Mouse (Mus musculus): ENCODE data around the gene Smad6.

Gene Smad6

DNA sequence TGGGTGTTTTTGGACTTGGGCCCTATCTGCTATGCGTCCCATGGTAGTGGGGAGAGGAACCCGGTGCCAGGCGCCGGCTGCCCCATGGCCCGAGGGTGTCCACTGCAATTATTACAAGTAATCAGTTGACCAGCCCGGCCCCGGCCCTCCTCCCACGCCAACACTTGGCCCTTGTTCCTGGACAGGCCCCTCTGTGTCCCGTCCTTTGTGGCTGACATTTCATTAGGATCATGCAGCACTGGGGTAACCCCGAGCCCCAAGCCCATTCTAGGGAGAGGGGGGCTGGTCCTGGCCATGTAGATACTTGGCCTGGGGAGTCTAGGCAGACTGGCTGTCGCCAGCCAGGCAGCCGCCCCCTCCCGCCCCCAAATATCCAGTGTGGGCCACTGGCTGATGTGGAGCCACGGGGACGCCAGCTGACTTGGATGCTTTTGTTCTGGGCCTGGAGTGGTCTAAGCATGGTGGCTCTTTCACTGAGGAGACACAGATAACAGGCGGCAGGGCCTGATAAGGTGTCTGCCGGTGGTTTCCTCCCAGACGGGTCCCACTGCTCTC, 102.8 kb downstream of the Smad6 start:
- intact Hi-C loops (cut with DNase I): loop anchor here (5.0 kb wide), 2 partner anchors 38 to 103 kb away; partner anchors contain the start of gene Smad6

DNA sequence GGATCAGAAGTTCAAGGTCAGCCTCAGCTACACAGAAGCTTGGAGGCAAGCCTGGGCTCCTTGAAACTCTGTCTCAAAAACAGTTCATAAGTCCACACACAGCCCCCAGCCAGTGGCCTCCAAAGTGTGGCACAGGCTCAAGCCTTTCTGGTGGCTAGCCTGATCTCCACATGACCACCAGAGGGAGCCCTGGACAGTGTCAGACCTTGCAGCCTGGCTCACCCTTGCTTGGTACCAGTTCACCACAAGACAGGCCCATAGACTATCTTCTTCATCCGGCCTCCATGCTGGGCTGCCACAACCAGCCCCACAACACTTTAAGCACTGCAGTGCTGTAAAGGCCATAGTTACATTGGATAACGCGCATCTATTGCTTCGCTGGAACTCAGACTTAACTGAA, 103.6 kb downstream of the Smad6 start:
- intact Hi-C loops (cut with DNase I): loop anchor here (5.0 kb wide), 2 partner anchors 39 to 104 kb away; partner anchors contain the start of gene Smad6

DNA sequence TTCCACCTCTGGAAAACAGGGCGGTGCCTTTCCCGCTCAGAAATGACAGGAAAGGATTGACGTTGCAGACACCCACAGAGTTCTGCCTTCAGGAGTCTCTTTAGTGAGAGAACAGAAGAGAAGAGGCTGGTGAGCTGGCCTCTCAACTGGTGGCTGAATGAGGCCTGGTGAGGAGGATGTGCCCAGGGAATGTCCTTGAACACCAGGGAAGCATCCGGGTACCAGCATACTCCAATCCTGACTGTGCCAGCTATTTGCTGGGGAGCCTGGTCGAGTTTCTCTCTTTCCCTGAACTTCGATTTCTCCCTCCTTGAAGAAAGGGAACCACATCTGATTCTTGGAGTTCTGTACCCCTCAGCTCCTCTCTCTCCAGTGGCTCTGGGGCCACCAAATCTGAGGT, 105.4 kb downstream of the Smad6 start:
- intact Hi-C loops (cut with DNase I): loop anchor here (2.0 to 5.0 kb wide), 3 partner anchors 41 to 174 kb away; partner anchors contain the start of gene Smad6

DNA sequence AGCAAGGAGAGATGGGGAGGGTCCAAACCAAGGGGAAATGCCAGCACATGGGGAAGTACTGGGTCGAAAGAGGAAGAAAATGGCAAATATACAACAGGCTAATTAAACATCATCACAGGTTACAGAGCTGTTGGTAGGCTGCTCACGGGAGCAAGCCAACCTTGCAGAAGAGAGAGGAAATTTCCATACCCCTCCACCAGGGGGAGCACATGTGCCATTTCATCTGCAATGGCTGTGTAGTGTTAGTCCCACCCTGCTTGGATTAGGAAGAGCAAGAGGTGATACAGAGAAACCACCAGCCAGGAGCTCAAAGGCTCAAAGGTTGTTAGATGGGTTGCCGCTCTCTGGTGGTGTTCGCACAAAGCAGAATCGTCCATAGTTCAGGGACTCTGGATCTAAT, 105.9 kb downstream of the Smad6 start:
- intact Hi-C loops (cut with DNase I): loop anchor here (2.0 to 5.0 kb wide), 3 partner anchors 41 to 175 kb away; partner anchors contain the start of gene Smad6

DNA sequence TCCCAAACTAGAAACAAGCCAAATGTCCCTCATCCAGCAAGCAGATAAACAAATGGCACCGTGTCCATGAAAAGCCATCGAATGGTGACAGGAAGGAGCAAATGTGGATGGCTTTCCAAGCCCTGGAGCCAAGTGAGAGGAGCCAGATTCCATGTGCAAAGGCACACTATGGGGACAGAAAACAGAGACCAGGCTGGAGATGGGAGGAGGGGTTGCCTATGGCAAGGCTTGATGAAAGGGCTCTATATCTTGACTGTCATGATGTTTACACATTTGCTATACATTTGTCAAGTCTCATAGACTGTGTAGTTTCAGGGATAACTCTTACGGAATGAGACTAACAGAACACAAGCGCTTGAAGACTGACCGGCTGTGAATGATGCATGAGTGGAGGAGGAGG, 106.9 kb downstream of the Smad6 start:
- intact Hi-C loops (cut with DNase I): loop anchor here (5.0 kb wide), 2 partner anchors 42 to 107 kb away; partner anchors contain the start of gene Smad6

DNA sequence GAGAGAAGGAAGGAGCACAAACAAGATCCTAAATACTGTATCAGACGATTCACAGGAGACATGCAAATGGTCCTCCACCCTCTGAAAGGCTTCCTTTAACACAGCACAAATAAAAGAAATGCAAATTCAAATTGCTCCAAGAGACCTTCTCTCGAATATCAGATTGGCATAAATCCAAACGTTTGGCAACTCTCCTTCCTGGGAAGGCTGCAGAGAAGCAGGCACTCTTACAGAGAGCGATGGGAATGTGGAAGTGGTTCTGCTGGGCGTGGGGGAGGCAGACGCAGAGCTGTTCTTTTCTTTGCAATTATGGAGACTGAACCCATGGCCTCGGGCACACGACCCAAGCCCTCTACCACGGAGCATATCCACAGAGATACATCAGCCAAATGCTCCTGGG, 109.8 kb downstream of the Smad6 start:
- intact Hi-C loops (cut with DNase I): no loop called here

DNA sequence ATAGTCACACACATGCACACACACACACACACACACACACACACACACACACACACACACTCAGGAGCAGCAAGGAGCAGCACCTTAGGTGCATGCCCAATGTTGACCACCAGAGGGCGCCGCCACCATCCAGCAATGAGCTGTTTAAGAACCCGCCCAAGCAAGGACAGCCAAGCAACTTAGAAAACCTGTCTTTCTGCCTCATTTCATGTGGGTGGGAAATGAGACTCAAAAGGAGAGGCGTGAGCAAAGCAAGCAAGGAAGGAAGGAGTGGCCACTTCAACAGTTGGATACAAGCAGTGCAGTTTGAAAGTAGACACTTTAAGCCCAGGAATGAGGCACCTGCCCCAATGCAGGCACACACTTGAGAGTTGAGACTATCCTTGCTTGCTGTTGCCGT, 112.2 kb downstream of the Smad6 start:
- intact Hi-C loops (cut with DNase I): no loop called here

DNA sequence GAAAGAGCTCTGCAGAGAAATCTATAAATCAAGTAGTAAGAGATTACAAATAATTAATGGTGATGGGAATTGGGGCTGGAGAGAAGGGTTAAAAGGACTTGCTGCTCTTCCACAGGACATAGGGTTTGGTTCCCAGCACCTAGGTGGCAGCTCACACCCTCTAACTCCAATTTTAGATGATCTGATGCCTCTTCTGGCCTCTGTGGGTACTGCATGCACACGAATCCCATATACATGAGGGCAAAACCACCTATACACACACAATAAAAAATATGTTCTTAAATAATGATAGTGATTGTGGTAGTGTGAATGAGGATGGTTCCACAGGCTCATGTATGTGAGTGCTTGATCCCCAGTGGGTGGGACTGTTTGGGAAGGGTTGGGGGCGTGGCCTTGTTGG, 117.3 kb downstream of the Smad6 start:
- intact Hi-C loops (cut with DNase I): no loop called here

Data from adrenal gland (tissue).